Mouse (Mus musculus): ENCODE measurements around the gene Akt2. TPM values are rescaled to one million over a fixed set of nuclear protein-coding genes. Genes with fewer than 3 reads are reported as not detected.

Gene Akt2
- polyA plus RNA-seq, 1 experiment from 2014 or later = 101 TPM

- DNase-seq (ENCODE audit: low spot score) = no peak
- H3K4me3 ChIP-seq = no peak overlapping the region
- 80% methylated on average over 1 of the region's 1 CpGs for WGBS
- no peak overlapping the region for H3K27ac ChIP-seq (replicated peaks)
- peaks cover 19% of the 10 kb centered on the region for H3K4me1 ChIP-seq
- H3K9me3 ChIP-seq = no peaks in the 10 kb centered on the region
- H3K36me3 ChIP-seq (replicated peaks) = no peaks in the 10 kb centered on the region
- no peaks in the 10 kb centered on the region for H3K27me3 ChIP-seq (replicated peaks; ENCODE audit: low read depth, poor library complexity, severe bottlenecking)
These were observed 95.7 kb downstream of the Akt2 start for GRCm38 (mm10) chr7:27687043-27687442.

DNA sequence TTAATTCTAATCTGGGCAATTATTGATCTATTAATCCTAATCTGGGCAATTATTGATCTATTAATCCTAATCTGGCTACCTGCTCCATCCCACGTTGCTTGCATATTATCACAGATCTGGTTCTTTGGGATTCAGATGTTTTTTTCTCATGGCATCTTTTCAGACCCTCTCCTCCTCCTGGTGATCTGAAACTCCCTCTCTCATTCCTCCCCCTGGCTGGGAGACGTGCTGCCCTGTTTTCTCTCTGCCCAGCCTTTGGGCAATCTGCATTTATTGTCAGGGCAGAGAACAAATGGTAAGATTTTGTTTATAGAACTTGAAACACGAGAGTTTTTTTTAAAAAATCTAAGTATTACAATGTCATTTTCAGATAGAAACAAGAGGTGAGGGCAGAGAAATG lies 96.5 kb downstream of the Akt2 start:
- Histone ChIP-seq H3K27ac (replicated peaks) (no peak overlapping the region), H3K9me3 (no peaks in the 10 kb centered on the region), H3K4me3 (peak overlapping the region; percentile 66), H3K27me3 (replicated peaks; ENCODE audit: low read depth, poor library complexity, severe bottlenecking) (no peaks in the 10 kb centered on the region), H3K36me3 (replicated peaks) (no peaks in the 10 kb centered on the region), H3K4me1 (peaks cover 19% of the 10 kb centered on the region)
- DNase-seq (ENCODE audit: low spot score) = no peak
- WGBS = 72% methylated on average over 3 of the region's 3 CpGs

DNA sequence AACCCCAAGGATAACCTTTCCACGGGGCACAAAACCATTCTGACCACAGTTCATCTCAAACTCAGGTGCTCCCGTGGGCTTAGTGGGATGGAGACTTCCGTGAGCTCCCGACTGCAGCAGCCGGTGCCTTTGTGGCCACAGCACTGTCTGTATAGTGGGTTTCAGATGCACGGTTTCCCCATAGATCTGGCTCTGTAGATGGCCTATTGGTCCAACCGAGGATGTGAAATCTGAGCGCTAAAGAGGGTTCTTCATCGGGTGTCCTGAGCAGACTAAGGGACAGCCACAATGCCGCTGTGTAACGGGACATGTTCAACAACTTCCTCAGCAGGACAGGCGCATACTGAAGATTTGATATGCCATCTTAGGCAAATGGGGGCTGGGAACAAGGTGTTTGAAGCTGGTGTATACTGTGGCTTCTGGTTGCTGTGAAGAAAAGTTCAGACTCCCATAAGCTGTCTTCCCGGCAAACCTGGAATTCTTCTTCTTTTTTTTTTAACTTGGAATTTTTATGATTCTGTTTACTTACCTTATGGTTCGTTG lies 97.0 kb downstream of the Akt2 start:
- Histone ChIP-seq H3K27me3 (replicated peaks; ENCODE audit: low read depth, poor library complexity, severe bottlenecking) (no peaks in the 10 kb centered on the region), H3K36me3 (replicated peaks) (no peaks in the 10 kb centered on the region), H3K9me3 (no peaks in the 10 kb centered on the region), H3K4me3 (peak overlapping the region; percentile 66), H3K27ac (replicated peaks) (peak overlapping the region; percentile 85), H3K4me1 (peaks cover 19% of the 10 kb centered on the region)
- 43% methylated on average over 14 of the region's 14 CpGs for WGBS
- peak; percentile 18 for DNase-seq (ENCODE audit: low spot score)

- 0 out of 2 replicates have a peak, but pooled peaks cover 3% of the 10 kb centered on the region for H3K36me3 ChIP-seq (replicated peaks)
- peak within 1 kb of the TSS; percentile 66 for H3K4me3 ChIP-seq
- H3K27ac ChIP-seq (replicated peaks) = peak within 1 kb of the TSS; percentile 85
- under 1% methylated on average over 19 of the region's 19 CpGs for WGBS
- no peaks in the 10 kb centered on the region for H3K27me3 ChIP-seq (replicated peaks; ENCODE audit: low read depth, poor library complexity, severe bottlenecking)
- no peaks in the 10 kb centered on the region for H3K9me3 ChIP-seq
- peak; percentile 93 for DNase-seq (ENCODE audit: low spot score)
- H3K4me1 ChIP-seq = peaks cover 19% of the 10 kb centered on the region
These were observed 97.7 kb downstream of the Akt2 start, which contains the start of gene Zfp607b for GRCm38 (mm10) chr7:27688815-27689612. Gene Zfp607b, plus strand, starts transcription at chr7:27689340.

Other genes starting within 250 kb of the Akt2 start
- 73.2 and 80.3 TPM in 2 replicates for gene Shkbp1, start 235.5 kb upstream of the Akt2 start, polyA plus RNA-seq (2016; fragmentation: Nextera tagmentation; extraction: Ambion mirVana)
- not detected in 2 replicates for gene Gm20479, start 234.1 kb upstream of the Akt2 start, polyA plus RNA-seq (2016; fragmentation: Nextera tagmentation; extraction: Ambion mirVana)
- gene Sptbn4, start 143.9 kb upstream of the Akt2 start, polyA plus RNA-seq (2016; fragmentation: Nextera tagmentation; extraction: Ambion mirVana) = 0.19 and 0.35 TPM in 2 replicates
- 31.9 and 35.2 TPM in 2 replicates for gene Blvrb, start 143.6 kb upstream of the Akt2 start, polyA plus RNA-seq (2016; fragmentation: Nextera tagmentation; extraction: Ambion mirVana)
- 26.2 and 26.5 TPM in 2 replicates for gene Sertad3, start 117.8 kb upstream of the Akt2 start, polyA plus RNA-seq (2016; fragmentation: Nextera tagmentation; extraction: Ambion mirVana)
- 24.0 and 25.1 TPM in 2 replicates for gene Sertad1, start 104.6 kb upstream of the Akt2 start, polyA plus RNA-seq (2016; fragmentation: Nextera tagmentation; extraction: Ambion mirVana)
- gene Prx, start 92.2 kb upstream of the Akt2 start, polyA plus RNA-seq (2016; fragmentation: Nextera tagmentation; extraction: Ambion mirVana) = 3.8 and 4.2 TPM in 2 replicates
- gene Hipk4, start 68.3 kb upstream of the Akt2 start, polyA plus RNA-seq (2016; fragmentation: Nextera tagmentation; extraction: Ambion mirVana) = 0.45 and 0.60 TPM in 2 replicates
- gene Pld3, start 38.3 kb upstream of the Akt2 start, polyA plus RNA-seq (2016; fragmentation: Nextera tagmentation; extraction: Ambion mirVana) = 40.5 and 41.4 TPM in 2 replicates
- 40.8 and 41.1 TPM in 2 replicates for gene 2310022A10Rik, start 38.3 kb upstream of the Akt2 start, polyA plus RNA-seq (2016; fragmentation: Nextera tagmentation; extraction: Ambion mirVana)
- 1.6 and 1.9 TPM in 2 replicates for gene Ttc9b, start 62.4 kb downstream of the Akt2 start, polyA plus RNA-seq (2016; fragmentation: Nextera tagmentation; extraction: Ambion mirVana)
- gene Map3k10, start 83.0 kb downstream of the Akt2 start, polyA plus RNA-seq (2016; fragmentation: Nextera tagmentation; extraction: Ambion mirVana) = 9.0 and 9.2 TPM in 2 replicates
- gene Zfp607b, start 97.8 kb downstream of the Akt2 start, polyA plus RNA-seq (2016; fragmentation: Nextera tagmentation; extraction: Ambion mirVana) = 4.9 and 5.0 TPM in 2 replicates
- 57.1 and 58.6 TPM in 2 replicates for gene Zfp60, start 139.8 kb downstream of the Akt2 start, polyA plus RNA-seq (2016; fragmentation: Nextera tagmentation; extraction: Ambion mirVana)
- gene Zfp626, start 215.6 kb downstream of the Akt2 start, polyA plus RNA-seq (2016; fragmentation: Nextera tagmentation; extraction: Ambion mirVana) = 1.9 and 2.4 TPM in 2 replicates
- gene Zfp59, start 247.1 kb downstream of the Akt2 start, polyA plus RNA-seq (2016; fragmentation: Nextera tagmentation; extraction: Ambion mirVana) = 10.1 and 10.2 TPM in 2 replicates